Mouse (Mus musculus): Measurements from ENCODE around the gene Tmem168.

Tmem168 gene

GRCm38 (mm10) chr6:13607621-13608493 lies at the start of gene Tmem168:
Tmem168 (minus strand) TSS chr6:13608100.
- DNase-seq = peak; percentile 95

GRCm38 (mm10) chr6:13654081-13654480 lies 46.2 kb upstream of the Tmem168 start:
- DNase-seq = no peak

- DNase-seq = no peak
Measured at GRCm38 (mm10) chr6:13652284-13652683, 44.4 kb upstream of the Tmem168 start.

GRCm38 (mm10) chr6:13650854-13651253 lies 43.0 kb upstream of the Tmem168 start:
- no peak for DNase-seq

GRCm38 (mm10) chr6:13648305-13648704 lies 40.4 kb upstream of the Tmem168 start:
- no peak for DNase-seq

- no peak for DNase-seq
Measured at GRCm38 (mm10) chr6:13636582-13636989, 28.7 kb upstream of the Tmem168 start.

GRCm38 (mm10) chr6:13632571-13632970 lies 24.7 kb upstream of the Tmem168 start:
- DNase-seq = no peak

GRCm38 (mm10) chr6:13630607-13631006 lies 22.7 kb upstream of the Tmem168 start:
- DNase-seq = no peak

GRCm38 (mm10) chr6:13619618-13620017 lies 11.7 kb upstream of the Tmem168 start:
- no peak for DNase-seq

GRCm38 (mm10) chr6:13617110-13617509 lies 9.2 kb upstream of the Tmem168 start:
- DNase-seq = no peak

GRCm38 (mm10) chr6:13614568-13614967 lies 6.7 kb upstream of the Tmem168 start:
- no peak for DNase-seq

GRCm38 (mm10) chr6:13613671-13614070 lies 5.8 kb upstream of the Tmem168 start:
- DNase-seq = no peak

GRCm38 (mm10) chr6:13610869-13611268 lies 3.0 kb upstream of the Tmem168 start:
- no peak for DNase-seq

GRCm38 (mm10) chr6:13609353-13610140 lies 1.6 kb upstream of the Tmem168 start:
- no peak for DNase-seq

GRCm38 (mm10) chr6:13606921-13607620 lies 829 bp downstream of the Tmem168 start:
- no peak for DNase-seq

GRCm38 (mm10) chr6:13606394-13606793 lies 1.5 kb downstream of the Tmem168 start:
- DNase-seq = no peak

- DNase-seq = no peak
Measured at GRCm38 (mm10) chr6:13603134-13603533, 4.8 kb downstream of the Tmem168 start.

GRCm38 (mm10) chr6:13601587-13601986 lies 6.3 kb downstream of the Tmem168 start:
- DNase-seq = no peak

GRCm38 (mm10) chr6:13598239-13598923 lies 9.5 kb downstream of the Tmem168 start:
- DNase-seq = no peak

GRCm38 (mm10) chr6:13592729-13593345 lies 15.1 kb downstream of the Tmem168 start:
- no peak for DNase-seq

GRCm38 (mm10) chr6:13586560-13586959 lies 21.3 kb downstream of the Tmem168 start:
- DNase-seq = no peak

GRCm38 (mm10) chr6:13586154-13586553 lies 21.7 kb downstream of the Tmem168 start:
- DNase-seq = no peak

Data from thymus, postnatal 4 days (tissue).